Mouse (Mus musculus): Measurements from ENCODE around the gene Rpgrip1l. TPM values are rescaled to one million over a fixed set of nuclear protein-coding genes. Genes with fewer than 3 reads are reported as not detected.

The Rpgrip1l gene
- polyA plus RNA-seq, 1 experiment from 2014 or later, result 16.5 TPM

DNA sequence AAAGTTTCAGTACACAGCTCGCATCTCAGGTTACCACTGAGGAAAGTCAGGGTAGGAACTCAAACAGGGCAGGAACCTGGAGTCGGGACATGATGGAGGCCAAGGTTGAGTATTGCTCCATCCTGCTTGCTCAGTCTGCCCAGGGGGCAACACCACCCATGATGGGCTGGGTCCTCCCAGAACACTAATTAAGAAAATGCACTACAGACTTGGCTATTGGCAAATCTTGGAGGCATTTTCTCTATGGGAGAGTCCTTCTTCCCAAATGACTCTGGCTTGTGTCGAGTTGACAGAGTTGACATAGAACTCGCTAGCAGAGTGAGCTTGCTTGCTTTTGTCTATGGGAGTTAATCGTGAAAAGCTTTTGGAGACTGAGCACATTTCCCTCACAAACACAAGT, 120.1 kb downstream of the Rpgrip1l start:
- no peaks in the 10 kb centered on the region for H3K36me3 ChIP-seq (replicated peaks; ENCODE audit: control insufficient read depth, insufficient read depth, low read depth, low read length)
- no peaks in the 10 kb centered on the region for H3K9me3 ChIP-seq (replicated peaks; ENCODE audit: control insufficient read depth, low read length)
- H3K4me2 ChIP-seq (ENCODE audit: low read depth, low read length), result no peak overlapping the region
- no peak overlapping the region for H3K9ac ChIP-seq (replicated peaks; ENCODE audit: low read length)
- no peak for DNase-seq (ENCODE audit: low spot score)
- 76% methylated on average over 5 of the region's 5 CpGs for WGBS
- ATAC-seq (replicated peaks; ENCODE audit: insufficient number of reproducible peaks, low FRiP score, low TSS enrichment, low read depth), result no peak
- no peaks in the 10 kb centered on the region; the same call in 1 of the 2 replicates for H3K4me1 ChIP-seq (ENCODE audit: control insufficient read depth, insufficient read depth, low read length)
- no peaks in the 10 kb centered on the region for H3K27me3 ChIP-seq (ENCODE audit: control insufficient read depth, insufficient read depth, low read length)
- no peak overlapping the region for H3K4me3 ChIP-seq (ENCODE audit: low read depth, low read length)
- no peak overlapping the region for H3K27ac ChIP-seq (replicated peaks; ENCODE audit: low read depth, low read length)

DNA sequence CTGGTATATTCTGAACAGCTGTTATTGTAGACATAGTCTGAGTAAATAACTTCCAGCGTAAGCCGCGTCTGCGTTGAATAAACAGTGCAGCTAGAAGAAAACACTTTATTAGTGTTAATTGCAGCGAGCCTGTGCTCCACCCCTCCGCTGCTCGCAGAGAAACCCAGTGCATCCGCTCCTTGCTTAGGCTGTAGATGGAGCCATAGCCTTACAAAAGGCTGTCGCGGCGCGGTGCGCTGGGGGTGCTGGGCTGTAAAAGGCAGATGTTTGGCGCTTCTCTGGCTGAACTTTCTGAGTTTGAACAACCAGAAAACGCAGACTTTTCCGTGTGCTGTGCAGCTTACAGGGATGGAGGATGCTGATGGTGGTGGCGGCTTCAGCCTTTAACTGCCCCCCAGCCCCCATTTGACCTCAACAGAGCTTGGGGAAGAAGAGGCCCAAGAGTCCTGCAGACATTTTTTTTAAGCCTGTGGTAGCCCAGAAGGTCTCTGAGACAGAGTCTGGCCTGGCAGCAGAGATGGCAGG, 122.2 kb downstream of the Rpgrip1l start:
- Histone ChIP-seq H3K27ac (replicated peaks; ENCODE audit: low read depth, low read length) (no peak overlapping the region), H3K4me1 (ENCODE audit: control insufficient read depth, insufficient read depth, low read length) (no peaks in the 10 kb centered on the region; the same call in 1 of the 2 replicates), H3K36me3 (replicated peaks; ENCODE audit: control insufficient read depth, insufficient read depth, low read depth, low read length) (no peaks in the 10 kb centered on the region), H3K4me3 (ENCODE audit: low read depth, low read length) (no peak overlapping the region), H3K27me3 (ENCODE audit: control insufficient read depth, insufficient read depth, low read length) (no peaks in the 10 kb centered on the region), H3K4me2 (ENCODE audit: low read depth, low read length) (peak overlapping the region; percentile 40), H3K9ac (replicated peaks; ENCODE audit: low read length) (peak overlapping the region; percentile 46), H3K9me3 (replicated peaks; ENCODE audit: control insufficient read depth, low read length) (no peaks in the 10 kb centered on the region)
- peak; percentile 87 for DNase-seq (ENCODE audit: low spot score)
- WGBS, result 6% methylated on average over 17 of the region's 17 CpGs
- ATAC-seq (replicated peaks; ENCODE audit: insufficient number of reproducible peaks, low FRiP score, low TSS enrichment, low read depth), result peak; percentile 64; the same call in 1 of the 2 replicates

DNA sequence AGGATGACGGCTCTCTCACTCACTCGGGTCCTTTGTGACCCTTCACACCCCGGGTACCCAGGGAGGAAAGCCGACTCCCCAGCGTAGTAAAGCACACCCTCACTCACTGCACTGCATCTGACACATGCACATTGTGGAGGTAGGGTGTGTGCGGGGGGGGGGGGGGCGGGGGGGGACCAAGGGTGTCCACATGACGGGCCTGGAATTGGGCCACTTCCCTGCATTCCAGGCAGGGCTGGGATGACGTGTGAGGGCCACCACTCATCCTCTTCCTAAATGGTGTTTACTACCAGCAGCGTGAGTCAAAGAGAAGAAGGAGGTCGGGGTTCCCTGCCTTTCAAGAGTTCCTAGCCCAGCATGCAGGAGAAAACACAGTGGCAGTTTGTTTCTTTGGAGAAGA, 124.9 kb downstream of the Rpgrip1l start:
- Histone ChIP-seq H3K9me3 (replicated peaks; ENCODE audit: control insufficient read depth, low read length) (no peaks in the 10 kb centered on the region), H3K27me3 (ENCODE audit: control insufficient read depth, insufficient read depth, low read length) (no peaks in the 10 kb centered on the region), H3K36me3 (replicated peaks; ENCODE audit: control insufficient read depth, insufficient read depth, low read depth, low read length) (no peaks in the 10 kb centered on the region), H3K4me2 (ENCODE audit: low read depth, low read length) (no peak overlapping the region), H3K4me1 (ENCODE audit: control insufficient read depth, insufficient read depth, low read length) (no peaks in the 10 kb centered on the region; the same call in 1 of the 2 replicates), H3K27ac (replicated peaks; ENCODE audit: low read depth, low read length) (no peak overlapping the region), H3K4me3 (ENCODE audit: low read depth, low read length) (no peak overlapping the region), H3K9ac (replicated peaks; ENCODE audit: low read length) (no peak overlapping the region)
- WGBS, result 74% methylated on average over 9 of the region's 11 CpGs
- ATAC-seq (replicated peaks; ENCODE audit: insufficient number of reproducible peaks, low FRiP score, low TSS enrichment, low read depth) (no peak), DNase-seq (ENCODE audit: low spot score) (no peak)

DNA sequence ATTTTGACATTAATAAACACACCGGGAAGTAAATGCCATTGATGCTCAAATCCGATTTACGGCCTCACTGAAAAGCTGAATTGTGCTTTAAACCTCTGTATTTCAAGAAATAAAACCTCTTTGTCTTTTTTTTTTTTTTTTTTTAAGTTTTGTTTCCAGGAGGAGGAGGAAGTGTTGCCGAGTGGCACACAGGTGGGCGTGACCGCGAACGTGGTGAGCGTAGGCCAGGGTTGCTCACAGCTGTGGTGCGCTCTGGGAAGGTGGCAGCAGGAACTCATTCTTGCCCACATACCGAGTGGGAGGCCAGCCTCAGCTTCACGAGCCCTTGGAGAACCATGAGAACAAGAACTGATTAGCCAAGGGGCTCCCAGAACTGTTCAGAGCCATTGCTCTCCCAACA, 126.7 kb downstream of the Rpgrip1l start:
- no peak overlapping the region for H3K9ac ChIP-seq (replicated peaks; ENCODE audit: low read length)
- H3K4me2 ChIP-seq (ENCODE audit: low read depth, low read length), result no peak overlapping the region
- H3K4me3 ChIP-seq (ENCODE audit: low read depth, low read length), result no peak overlapping the region
- ATAC-seq (replicated peaks; ENCODE audit: insufficient number of reproducible peaks, low FRiP score, low TSS enrichment, low read depth), result no peak
- no peaks in the 10 kb centered on the region for H3K9me3 ChIP-seq (replicated peaks; ENCODE audit: control insufficient read depth, low read length)
- no peaks in the 10 kb centered on the region; the same call in 1 of the 2 replicates for H3K4me1 ChIP-seq (ENCODE audit: control insufficient read depth, insufficient read depth, low read length)
- WGBS, result 75% methylated on average over 12 of the region's 12 CpGs
- no peak for DNase-seq (ENCODE audit: low spot score)
- H3K36me3 ChIP-seq (replicated peaks; ENCODE audit: control insufficient read depth, insufficient read depth, low read depth, low read length), result no peaks in the 10 kb centered on the region
- H3K27ac ChIP-seq (replicated peaks; ENCODE audit: low read depth, low read length), result no peak overlapping the region
- H3K27me3 ChIP-seq (ENCODE audit: control insufficient read depth, insufficient read depth, low read length), result no peaks in the 10 kb centered on the region

DNA sequence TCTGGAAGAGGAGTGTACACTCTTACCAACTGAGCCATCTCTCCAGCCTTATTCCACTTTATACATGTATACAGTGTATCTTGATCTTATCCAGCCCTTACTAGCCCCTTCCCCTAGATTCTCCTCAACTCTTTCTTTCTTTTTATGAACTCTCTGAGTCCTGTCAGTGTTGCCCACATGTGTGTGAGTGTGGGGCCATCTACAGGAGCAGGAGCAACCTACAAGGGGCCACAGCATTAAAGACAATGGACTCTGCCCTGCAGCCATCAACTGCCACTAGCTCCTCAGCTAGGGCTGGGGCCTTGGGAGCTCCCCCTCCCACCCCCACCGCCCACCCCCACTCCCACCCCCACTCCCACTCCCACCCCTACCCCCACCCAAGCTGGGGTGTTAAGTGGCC, 135.4 kb downstream of the Rpgrip1l start:
- no peak overlapping the region for H3K4me2 ChIP-seq (ENCODE audit: low read depth, low read length)
- no peak for ATAC-seq (replicated peaks; ENCODE audit: insufficient number of reproducible peaks, low FRiP score, low TSS enrichment, low read depth)
- WGBS, result no CpG with 5 or more reads among the region's 1 CpGs

DNA sequence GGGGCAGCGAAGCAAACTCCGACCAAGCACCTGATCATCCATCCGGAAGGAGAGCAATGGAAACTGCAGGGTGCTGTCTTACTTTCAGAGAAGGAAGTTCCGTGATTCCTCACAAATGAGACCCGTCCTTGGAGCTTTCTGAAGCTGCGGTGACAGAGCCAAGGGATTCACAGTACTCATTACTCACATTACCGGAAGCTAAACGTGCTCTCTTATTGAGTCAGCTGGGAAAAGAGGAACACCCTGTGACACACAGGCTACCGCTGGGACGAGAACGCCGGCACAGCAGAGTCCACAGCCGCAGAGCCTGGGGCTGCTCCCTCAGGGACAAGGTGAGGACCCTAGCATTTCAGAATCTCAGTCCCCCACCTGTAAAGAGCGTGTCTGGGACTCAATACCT, 136.9 kb downstream of the Rpgrip1l start:
- Histone ChIP-seq H3K27ac (replicated peaks; ENCODE audit: low read depth, low read length) (no peak overlapping the region), H3K4me3 (ENCODE audit: low read depth, low read length) (no peak overlapping the region), H3K4me1 (ENCODE audit: control insufficient read depth, insufficient read depth, low read length) (no peaks in the 10 kb centered on the region), H3K9ac (replicated peaks; ENCODE audit: low read length) (no peak overlapping the region), H3K9me3 (replicated peaks; ENCODE audit: control insufficient read depth, low read length) (no peaks in the 10 kb centered on the region), H3K4me2 (ENCODE audit: low read depth, low read length) (no peak overlapping the region), H3K27me3 (ENCODE audit: control insufficient read depth, insufficient read depth, low read length) (no peaks in the 10 kb centered on the region), H3K36me3 (replicated peaks; ENCODE audit: control insufficient read depth, insufficient read depth, low read depth, low read length) (no peaks in the 10 kb centered on the region)
- ATAC-seq (replicated peaks; ENCODE audit: insufficient number of reproducible peaks, low FRiP score, low TSS enrichment, low read depth) (no peak), DNase-seq (ENCODE audit: low spot score) (no peak)
- WGBS, result 76% methylated on average over 14 of the region's 14 CpGs

More for the DNA sequence above, 135.4 kb downstream of the Rpgrip1l start:
- H3K36me3 ChIP-seq (replicated peaks; ENCODE audit: control insufficient read depth, insufficient read depth, low read depth, low read length), result no peaks in the 10 kb centered on the region
- no peaks in the 10 kb centered on the region for H3K9me3 ChIP-seq (replicated peaks; ENCODE audit: control insufficient read depth, low read length)
- H3K9ac ChIP-seq (replicated peaks; ENCODE audit: low read length), result no peak overlapping the region
- H3K27me3 ChIP-seq (ENCODE audit: control insufficient read depth, insufficient read depth, low read length), result no peaks in the 10 kb centered on the region
- no peak for DNase-seq (ENCODE audit: low spot score)
- H3K4me1 ChIP-seq (ENCODE audit: control insufficient read depth, insufficient read depth, low read length), result no peaks in the 10 kb centered on the region
- H3K4me3 ChIP-seq (ENCODE audit: low read depth, low read length), result no peak overlapping the region
- H3K27ac ChIP-seq (replicated peaks; ENCODE audit: low read depth, low read length), result no peak overlapping the region

DNA sequence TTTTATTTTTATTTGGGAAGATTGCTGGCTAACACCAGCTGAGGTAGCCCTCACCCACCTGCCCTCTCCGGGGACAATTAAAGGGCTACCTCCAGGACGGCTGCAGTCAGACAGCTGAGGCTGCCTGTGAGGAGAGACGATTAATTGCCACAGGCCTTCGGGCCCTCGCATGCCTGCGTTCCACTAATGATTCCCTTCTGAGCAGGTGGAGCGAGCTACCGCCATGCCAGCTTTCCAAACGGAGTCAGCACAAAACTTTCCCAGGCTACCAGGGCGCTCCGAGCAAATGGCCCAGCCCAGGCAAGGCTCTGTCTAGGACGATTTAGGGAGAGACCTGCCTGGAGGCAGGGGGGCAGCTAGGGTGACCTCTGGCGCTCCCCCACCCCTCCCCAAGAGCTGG, 141.5 kb downstream of the Rpgrip1l start:
- no peak overlapping the region for H3K4me2 ChIP-seq (ENCODE audit: low read depth, low read length)
- no peak overlapping the region for H3K9ac ChIP-seq (replicated peaks; ENCODE audit: low read length)
- 51% methylated on average over 13 of the region's 13 CpGs for WGBS
- no peaks in the 10 kb centered on the region for H3K36me3 ChIP-seq (replicated peaks; ENCODE audit: control insufficient read depth, insufficient read depth, low read depth, low read length)
- H3K4me1 ChIP-seq (ENCODE audit: control insufficient read depth, insufficient read depth, low read length), result no peaks in the 10 kb centered on the region
- H3K4me3 ChIP-seq (ENCODE audit: low read depth, low read length), result no peak overlapping the region
- 0 out of 2 replicates have a peak, but pooled peaks have one; percentile 44 for ATAC-seq (replicated peaks; ENCODE audit: insufficient number of reproducible peaks, low FRiP score, low TSS enrichment, low read depth)
- no peaks in the 10 kb centered on the region for H3K9me3 ChIP-seq (replicated peaks; ENCODE audit: control insufficient read depth, low read length)
- H3K27ac ChIP-seq (replicated peaks; ENCODE audit: low read depth, low read length), result no peak overlapping the region
- H3K27me3 ChIP-seq (ENCODE audit: control insufficient read depth, insufficient read depth, low read length), result no peaks in the 10 kb centered on the region
- peak; percentile 31 for DNase-seq (ENCODE audit: low spot score)

DNA sequence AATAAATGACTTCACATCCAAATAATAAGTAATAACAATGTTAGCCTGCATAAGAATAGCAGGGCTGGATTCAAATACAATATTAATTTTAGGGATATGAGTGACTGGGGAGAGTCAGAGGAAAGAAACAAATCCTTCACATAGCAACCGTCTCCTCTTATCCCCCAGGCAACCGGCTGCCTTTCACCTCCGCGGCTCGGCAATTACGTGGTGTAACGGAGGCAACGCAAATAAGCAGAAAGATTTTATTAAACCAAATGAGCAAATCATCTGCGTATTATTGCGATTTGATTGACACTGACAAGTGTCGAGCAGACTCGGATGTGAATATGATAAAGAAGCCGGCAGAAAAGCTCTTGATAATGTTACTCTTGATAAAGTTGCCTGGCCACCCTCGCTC, 142.1 kb downstream of the Rpgrip1l start:
- ATAC-seq (replicated peaks; ENCODE audit: insufficient number of reproducible peaks, low FRiP score, low TSS enrichment, low read depth) (no peak), DNase-seq (ENCODE audit: low spot score) (peak; percentile 18)

More for the DNA sequence above, 142.1 kb downstream of the Rpgrip1l start:
- no peak overlapping the region for H3K4me3 ChIP-seq (ENCODE audit: low read depth, low read length)
- no peaks in the 10 kb centered on the region for H3K9me3 ChIP-seq (replicated peaks; ENCODE audit: control insufficient read depth, low read length)
- H3K4me1 ChIP-seq (ENCODE audit: control insufficient read depth, insufficient read depth, low read length), result no peaks in the 10 kb centered on the region
- no peak overlapping the region for H3K4me2 ChIP-seq (ENCODE audit: low read depth, low read length)
- 57% methylated on average over 14 of the region's 14 CpGs for WGBS
- no peaks in the 10 kb centered on the region for H3K27me3 ChIP-seq (ENCODE audit: control insufficient read depth, insufficient read depth, low read length)
- H3K36me3 ChIP-seq (replicated peaks; ENCODE audit: control insufficient read depth, insufficient read depth, low read depth, low read length), result no peaks in the 10 kb centered on the region
- no peak overlapping the region for H3K27ac ChIP-seq (replicated peaks; ENCODE audit: low read depth, low read length)
- no peak overlapping the region for H3K9ac ChIP-seq (replicated peaks; ENCODE audit: low read length)

Measured in embryonic facial prominence, embryonic 11.5 days (tissue).